Mouse (Mus musculus): ENCODE measurements around the gene Angptl7.

DNA sequence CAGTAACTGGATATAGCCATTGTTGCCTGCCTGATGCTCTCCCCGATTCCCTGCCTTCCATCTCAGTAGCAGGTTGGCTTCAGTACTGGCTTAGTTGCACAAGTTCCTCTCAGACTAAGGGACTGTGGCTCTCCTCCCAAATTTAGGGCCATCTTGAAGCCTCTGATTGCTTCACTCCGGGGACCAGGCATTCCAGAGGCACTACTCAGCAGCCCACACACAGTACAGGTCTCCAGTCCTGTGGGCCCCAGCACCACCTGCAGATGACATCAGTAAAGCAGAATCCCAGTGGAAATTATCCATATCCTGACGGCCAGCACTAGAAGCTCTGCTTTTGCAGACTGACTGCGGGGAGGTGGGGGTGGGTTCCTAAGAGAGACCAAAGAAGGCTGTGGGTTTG, 10.4 kb upstream of the Angptl7 start:
- TF ChIP-seq POLR2A (IDR thresholded peaks at IDR 0.05; ENCODE audit: control insufficient read depth, extremely low read depth, insufficient read depth, low read length, poor library complexity) (no peak), CTCF (IDR thresholded peaks at IDR 0.05; ENCODE audit: borderline replicate concordance, control insufficient read depth, extremely low read depth, insufficient read depth, low read length, poor library complexity) (no peak)
